Mouse (Mus musculus) NIH3T3 (cell line): Measurements from ENCODE around the gene Sun2.

ENCODE experiments used
- DNase-seq: peaks from one replicate; pipeline ENCODE4 v3.0.0-alpha.2; 2012; ENCODE audit warnings: low read depth

Sun2 gene

DNA sequence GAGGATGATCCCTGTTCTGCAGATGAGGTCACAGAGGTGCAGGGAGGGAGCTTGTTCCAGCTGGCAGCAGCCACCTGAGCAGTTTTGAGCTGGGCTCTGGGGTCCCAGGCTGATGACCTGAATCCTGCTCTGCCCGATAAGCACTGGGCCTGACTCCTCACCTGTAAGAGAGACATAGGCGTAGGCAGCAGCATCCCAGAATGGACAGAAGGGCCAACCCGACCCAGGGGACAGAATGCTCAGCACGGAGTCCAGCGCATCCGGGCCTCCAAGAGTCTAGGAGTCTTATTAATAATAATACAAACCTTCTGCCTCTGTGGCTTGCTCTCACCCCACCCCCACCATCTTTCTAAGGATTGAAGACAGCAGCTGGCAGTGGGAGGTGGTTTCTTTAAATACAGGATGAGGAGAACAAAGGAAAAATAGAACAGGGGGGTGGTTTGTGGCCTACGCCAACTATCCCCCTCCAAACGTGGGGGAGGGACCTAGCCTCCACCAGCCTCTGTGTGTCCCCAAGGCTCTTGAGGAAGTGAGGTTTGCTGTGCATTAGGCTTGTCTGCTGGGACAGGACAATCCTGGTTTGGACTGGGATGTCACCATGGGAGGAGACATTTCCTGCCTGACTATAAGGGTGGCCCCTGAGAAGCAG lies 13.8 kb upstream of the Sun2 start:
- no peak for DNase-seq

DNA sequence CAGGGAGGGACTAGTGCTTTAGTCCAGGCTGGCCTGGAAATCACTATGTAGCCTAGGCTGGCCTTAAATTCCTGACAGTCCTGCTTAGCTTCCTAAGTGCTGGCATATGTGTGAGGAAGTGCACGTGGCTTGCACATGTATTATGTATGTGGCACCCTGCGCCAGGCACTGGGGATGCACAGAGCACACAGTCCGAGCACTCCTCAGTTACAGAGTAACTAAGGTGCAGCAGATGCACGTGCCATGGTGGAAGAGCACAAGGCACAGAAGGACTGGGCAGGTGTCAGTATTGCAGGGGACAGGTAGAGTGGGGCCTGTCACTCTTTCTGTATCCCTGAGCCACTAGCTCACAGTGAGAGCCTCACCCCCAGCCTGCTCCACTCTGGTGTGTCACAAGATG lies 12.8 kb upstream of the Sun2 start:
- DNase-seq, result no peak

DNA sequence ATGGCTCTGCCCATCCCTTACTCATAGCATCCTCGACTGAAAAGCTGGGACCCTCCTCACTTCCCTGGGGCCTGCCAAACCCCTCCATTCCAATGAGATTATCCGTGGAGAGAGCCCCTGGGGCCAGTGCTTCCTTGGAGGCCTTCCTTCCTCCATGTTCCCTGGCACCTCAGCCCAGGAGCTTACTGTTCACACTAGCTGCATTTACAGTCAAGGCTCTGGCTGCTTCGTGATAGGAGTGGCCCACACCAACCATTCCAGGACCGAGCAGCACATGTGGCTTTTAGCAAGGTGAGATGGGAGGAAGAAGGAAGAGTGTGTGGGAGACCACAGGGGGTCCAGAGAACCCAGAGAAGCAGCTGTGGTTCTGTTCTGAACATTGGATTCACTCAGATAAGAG lies 11.5 kb upstream of the Sun2 start:
- no peak for DNase-seq

DNA sequence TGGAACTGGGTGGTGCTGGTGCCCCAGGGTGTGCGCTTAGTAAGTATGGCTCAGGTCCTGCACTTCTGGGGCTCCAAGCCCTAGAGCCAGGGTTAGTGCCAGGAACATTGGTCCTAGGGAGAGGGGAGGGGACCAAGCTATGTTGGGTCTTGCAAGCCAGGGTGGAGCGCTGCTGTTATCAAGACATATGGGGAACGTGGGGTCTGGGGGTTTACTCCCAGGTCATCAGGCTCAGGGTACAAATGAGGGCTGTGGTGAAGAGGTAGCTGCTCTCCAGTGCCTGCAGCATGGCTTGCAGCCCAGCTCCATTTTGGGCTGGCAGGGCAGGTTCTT lies 11.1 kb upstream of the Sun2 start:
- no peak for DNase-seq

DNA sequence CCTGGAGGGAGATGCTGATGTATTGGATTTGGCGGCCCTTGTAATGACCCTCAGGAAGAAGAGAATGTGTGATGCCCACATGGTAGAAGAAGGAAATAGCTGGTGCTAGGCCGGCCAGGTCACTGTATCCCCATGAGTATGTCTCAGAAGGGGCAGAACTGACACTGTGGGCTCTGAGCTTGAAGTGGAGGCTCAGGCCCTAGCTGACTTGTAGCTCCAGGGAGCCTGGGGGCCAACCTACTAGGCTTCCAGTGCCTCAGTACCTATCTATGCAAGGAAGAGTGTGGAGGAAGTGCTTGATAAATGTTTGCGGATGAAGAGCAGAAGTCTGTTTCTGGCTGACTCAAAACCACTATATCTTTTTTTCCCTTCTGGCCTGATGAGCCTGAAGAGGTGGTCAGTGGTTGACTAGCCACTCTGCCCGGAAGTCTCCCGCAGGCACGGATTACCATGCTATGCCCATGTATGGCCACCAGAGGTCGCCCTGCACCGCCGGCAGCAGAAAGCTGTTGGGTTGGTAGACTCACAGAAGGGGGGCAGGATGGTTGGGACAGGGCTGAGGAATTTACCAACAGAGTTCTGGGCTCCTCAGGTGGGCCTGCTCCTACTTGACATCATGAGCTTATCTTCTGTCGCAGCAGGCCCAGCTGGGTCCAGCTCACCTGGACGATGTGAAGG lies 10.5 kb upstream of the Sun2 start:
- DNase-seq, result peak; percentile 91

DNA sequence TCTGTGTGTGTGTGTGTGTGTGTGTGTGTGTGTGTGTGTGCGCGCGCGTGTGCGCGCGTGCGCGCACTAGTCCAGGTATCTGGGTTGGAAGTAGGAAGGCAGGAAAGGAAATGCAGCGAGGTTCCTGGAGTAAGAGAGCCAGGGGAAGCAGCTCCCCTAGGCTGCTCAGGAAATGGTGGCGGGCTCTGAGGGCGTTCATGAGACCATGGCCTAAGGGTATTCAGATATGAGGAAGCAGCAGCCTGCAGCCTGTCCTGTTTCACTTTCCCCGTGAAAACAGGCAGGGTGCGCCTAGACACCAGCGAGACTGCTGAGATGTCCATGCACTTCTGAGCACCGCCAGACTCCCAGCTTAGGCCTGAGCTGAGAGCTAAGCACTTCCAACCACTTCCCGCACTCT lies 9.4 kb upstream of the Sun2 start:
- DNase-seq, result no peak

DNA sequence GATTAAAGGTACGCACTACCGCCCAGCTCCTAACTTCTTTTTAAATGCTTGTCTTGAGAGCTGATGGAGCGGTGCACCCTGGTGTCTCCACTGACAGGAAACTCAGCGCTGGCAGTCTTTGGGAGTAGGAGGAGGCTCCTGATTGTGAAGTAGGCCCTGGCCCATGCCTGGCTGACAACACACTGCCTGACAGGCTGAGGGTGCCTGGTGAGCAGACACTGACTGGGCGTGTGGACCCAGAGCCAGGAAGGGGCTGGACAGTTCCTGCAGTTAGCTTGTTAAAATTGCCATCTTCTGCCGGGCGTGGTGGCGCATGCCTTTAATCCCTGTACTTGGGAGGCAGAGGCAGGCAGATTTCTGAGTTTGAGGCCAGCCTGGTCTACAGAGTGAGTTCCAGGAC lies 7.9 kb upstream of the Sun2 start:
- no peak for DNase-seq

DNA sequence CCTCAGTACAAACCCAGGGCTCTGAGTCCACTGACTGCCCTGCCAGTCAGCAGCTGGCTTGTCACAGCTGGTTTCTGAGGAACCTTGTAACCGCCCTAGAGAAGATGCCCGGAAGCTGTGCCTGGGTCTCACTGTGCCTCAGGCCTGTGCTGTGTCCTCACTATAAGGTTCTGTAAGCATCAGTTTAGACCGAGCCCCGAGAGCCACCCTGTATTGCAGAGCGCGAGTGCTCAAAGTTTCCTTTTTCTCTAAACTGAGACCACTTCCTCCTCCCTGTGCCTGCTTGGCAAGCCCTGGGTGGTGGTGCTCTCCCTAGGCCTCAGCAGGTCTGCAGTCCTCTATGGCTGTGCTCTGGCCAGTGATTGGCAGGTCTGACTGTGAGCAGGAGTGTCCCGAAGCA lies 6.8 kb upstream of the Sun2 start:
- no peak for DNase-seq

DNA sequence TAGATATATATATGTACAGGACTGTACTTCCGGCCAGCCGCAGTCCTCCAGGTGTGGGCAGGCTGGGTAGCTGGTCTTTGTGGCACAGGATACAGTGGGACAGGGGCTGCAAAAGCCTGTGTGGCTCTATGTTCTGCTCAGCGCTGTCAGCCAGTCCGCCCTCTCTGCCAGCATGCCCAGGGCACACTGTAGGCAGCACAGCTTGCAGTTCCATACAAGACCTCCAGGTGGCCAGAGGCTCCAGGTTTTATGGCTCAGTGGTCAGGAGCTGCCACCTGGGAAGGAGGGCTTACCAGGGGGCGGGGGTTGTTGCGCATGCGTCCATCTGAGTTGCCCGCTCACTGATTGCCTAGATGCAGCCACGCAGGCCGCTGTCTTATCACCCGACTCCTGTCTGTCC lies 5.7 kb upstream of the Sun2 start:
- DNase-seq, result peak; percentile 36

DNA sequence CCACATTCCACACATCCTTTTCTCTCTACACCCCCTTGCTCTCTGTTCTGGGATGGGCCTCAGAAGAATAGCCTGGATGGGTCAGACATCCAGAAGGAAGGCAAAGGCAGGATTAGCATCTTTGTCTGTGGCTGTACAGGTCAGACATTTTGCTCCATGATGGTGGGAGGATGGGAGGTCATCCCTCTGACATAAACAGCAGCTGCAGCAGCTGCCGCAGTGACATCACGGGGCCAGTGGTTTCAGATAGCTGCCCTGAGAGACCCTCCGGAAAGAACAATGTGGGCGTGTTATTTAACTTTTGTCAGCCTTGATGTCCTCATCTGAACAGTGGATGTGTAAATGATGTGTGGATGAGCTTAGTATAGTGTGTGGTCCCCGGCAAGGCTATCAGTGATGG lies 3.5 kb upstream of the Sun2 start:
- DNase-seq, result no peak

DNA sequence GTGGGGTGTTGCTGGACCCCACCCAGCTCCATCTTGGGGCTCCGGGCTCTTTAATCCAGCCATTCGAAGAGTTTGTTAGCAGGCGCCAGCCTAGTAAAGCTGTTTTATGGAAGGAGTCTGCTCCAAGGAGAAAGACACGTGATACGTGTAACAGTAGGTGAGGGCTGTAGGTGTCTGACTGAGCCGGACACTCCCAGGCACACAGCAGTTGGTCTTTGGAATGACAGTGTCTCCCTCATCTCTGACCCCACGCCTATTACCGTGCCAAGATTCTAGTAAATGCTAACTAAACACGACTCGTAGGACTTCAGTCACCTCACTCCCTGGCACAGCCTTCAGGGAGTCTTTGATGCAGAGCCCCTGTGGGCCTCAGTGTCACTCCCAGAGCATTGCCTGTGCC lies 3.0 kb upstream of the Sun2 start:
- DNase-seq, result no peak

DNA sequence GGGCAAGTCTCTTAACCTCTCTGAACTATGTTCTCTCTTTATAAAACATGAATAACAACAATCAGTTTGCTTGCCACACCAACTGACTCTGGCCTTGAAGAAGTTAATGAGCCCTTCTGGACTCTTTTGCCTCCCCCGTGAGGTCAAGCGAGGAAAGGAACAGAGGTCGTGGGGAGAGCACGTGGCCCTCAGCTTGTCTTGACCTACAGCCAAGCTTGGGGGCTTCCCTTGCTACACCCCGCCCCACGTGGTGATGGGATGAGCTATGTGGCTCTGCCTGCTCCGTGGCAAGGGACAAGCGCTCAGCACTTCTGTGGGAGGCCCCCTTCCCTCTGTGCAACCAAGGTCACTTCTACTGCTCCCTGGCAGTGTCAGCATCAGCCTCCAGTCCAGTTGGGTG lies 2.4 kb upstream of the Sun2 start:
- no peak for DNase-seq

DNA sequence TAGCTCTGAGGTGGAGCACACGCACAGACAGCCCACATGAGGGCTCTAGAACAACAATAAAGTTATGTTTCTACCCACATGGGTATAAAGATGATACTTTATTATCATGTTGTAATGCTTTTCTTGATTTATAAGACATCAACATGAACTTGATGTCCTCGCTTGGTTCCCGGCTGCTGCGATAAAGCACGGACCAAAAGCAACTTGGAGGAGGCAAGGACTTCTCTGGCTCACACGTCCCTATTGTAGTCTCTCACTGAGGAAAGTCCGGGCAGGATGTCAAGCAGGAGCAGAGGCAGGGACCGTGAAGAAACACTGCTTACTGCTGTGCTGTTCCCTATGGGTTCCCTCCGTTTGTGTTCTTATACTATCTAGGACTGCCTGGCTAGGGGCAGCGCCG lies 1.7 kb upstream of the Sun2 start:
- DNase-seq, result no peak

DNA sequence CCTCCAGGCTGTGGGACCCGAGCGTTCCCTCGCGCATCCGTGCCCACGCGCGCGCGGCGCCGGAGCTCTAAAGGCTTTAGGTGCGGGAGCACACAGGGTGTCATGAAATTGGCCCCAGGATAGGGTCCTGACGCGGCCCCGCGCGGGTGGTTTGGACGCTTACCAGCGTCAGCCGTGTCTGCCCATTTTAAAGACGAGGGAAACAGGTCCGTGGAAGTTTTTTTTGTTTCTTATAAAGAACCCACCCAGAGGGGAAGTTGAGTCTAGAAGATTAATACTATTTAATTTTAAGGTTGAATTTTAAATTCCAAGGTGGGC lies 329 bp upstream of the Sun2 start:
- DNase-seq, result no peak

DNA sequence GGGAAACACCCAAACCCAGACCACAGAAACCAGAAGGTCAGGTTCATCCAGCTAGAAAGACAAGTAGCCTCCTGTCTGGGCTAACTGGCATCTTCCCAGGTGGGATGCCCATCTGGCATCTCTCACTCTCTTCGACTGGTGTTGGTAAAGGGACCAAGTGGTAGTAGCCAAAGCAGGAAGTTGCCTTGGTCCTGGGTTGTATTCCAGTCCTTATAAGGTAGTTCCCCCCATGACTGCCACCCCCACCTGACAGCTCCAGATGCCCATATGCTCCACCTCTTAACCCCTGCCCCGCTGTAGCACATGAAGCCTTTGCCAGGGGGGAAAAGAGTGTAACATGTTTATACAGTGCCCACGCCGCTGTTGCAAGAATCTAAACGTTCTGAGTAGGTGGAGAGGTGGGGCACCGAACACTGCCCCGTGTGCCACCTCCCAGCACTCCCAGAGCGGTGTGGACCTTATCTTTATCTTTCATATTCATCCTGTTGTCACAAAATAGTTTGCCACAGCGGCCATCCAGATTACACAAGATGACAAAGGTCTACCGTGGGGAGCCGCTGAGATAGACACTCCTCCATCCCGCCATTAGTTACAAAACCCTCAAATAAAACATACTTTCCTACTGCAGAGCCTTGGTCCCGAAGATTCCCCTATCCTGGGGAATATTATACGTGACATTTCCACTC lies 1.0 kb downstream of the Sun2 start:
- peak; percentile 56 for DNase-seq

DNA sequence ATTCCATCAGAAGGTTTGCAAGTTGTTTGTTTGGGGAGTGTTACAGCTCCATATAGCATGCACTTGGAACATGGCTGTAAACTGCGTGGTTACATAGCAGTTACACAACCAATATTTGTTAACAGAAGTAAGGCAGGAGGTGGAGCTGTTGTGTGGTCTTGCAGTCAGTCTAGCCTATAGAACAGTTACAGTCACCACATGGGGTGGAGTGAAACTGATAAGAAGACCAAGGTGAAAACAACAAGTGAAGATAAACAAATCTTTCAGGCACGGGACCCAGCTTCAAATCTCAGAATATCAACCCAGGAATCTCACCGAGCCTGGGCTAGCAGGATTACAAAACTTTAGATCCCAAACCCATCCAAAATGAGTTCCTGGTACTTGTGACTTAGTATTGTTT lies 1.6 kb downstream of the Sun2 start:
- DNase-seq, result peak; percentile 31

DNA sequence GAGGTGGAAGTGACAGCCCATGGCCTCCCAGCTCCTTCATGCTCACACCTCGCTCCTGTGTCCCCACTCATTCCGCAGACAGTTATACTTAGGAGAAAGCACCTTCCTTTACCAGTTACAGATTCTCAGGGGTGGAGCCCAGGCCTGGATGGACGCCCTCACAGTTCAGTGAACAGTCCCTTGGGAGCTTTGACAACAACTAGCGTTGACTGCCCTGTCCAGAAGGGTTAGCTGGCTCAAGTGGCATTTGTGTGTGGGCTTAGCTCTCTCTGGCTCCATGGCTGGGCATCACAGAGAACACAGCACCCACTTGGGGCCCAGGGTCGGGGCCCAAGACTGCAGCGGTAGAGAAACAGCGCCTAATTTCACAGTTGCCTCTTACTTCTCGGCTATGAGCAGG lies 8.0 kb downstream of the Sun2 start:
- no peak for DNase-seq

DNA sequence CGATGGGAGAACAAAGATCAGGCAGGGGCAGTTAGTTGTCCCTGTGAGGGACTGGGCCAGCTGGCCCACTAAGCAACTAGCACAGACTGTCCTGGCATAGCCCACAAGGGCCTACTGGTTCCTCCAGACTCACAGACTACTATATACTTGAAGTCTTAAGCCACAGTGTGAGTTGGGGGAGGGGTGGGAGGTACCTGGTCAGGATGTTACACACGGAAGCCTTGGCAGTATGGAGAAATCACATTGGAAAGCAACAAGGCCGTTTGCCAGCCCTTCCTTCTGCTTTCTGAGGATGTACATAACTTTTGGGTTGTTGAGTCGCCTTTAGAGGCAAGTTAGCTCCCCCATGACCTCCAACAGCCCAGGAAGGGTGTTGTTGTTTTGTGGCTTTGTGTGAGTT lies 8.7 kb downstream of the Sun2 start:
- DNase-seq, result no peak

DNA sequence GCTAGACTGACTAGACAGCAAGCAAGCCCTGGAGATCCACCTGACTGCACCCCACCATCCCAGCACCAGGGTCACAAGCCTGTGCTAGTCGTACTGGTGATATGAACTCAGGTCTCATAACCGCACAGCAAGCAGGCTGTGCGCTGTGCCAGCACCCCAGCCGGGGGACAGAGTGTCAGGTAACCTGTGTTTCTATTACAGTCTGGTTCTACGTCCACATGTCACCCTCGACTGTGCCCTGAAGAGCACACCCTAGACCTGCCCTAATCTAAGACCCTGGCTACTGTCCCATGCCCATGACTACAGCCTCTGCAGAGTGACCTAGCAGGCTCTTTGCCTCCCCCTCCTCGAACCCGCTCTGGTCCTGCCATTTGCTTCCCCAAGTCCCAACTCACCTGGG lies 9.1 kb downstream of the Sun2 start:
- DNase-seq, result no peak

DNA sequence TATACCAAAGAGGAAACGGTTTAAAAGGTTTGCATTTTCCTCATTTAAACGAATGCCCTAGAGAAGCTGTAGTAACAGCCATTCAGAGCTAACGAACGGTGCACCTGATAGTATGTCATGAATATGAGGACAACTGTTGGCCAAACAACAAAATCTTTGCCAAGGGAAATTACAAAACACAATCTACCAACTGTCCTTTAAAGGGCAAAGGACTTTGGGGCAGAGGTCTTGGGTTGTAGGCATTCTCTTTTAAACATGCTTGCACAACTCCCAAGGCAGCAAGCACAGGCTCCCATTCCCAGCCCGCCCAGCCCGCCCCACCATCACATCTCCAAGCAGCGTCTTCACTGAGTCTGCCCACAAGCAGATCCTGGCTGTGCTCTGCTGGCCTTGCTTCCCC lies 10.8 kb downstream of the Sun2 start:
- DNase-seq, result no peak

DNA sequence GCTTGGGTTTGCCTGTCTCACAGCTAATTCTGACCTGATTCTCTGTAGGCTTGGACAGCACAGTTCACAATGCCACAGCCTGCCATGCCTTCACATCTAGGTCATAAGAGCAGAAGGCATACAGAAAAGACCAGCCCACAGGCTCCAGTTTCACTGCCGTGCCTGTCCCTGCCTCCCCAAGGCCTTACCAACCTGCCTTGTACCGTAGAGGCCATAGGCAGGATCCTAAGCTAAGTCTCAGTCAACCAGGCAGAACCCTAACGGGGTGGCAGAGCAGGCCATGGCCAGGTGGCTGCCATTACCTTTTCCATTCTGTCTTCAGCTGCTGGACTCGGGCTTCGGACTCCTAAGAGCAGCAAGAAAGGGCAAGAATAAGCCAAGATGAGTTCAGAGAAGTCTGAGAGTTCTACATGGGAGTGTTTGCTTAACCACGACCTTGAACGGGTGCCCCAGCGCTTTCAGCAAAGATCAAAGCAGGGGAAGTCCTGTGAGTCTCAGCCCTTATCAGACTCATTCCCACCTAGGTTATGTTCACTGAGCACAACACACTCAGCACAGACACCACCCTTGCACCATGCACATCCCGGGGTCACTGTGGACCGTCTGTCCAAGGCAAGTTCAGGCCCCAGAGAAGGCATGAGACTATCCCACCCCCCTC lies 13.5 kb downstream of the Sun2 start:
- no peak for DNase-seq

DNA sequence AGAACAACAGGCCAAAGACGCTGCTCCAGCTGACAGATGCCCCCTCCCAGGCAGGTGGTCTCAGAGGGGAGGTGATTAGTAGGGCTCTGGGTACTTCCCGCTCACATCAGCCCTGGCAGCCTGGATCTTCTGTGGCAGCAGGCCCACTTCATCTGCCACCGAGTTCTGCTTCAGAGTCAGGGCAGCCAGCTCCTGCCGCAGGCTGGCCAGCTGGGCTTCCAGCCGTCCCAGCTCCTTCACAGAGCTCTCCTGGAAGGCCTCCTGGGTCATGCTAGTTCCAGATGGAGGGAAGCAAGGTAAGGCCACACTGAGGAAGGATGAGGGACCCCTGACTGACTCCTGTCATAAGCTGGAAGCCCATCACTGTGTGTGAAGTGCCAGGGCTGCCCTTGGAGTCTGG lies 14.0 kb downstream of the Sun2 start:
- no peak for DNase-seq

DNA sequence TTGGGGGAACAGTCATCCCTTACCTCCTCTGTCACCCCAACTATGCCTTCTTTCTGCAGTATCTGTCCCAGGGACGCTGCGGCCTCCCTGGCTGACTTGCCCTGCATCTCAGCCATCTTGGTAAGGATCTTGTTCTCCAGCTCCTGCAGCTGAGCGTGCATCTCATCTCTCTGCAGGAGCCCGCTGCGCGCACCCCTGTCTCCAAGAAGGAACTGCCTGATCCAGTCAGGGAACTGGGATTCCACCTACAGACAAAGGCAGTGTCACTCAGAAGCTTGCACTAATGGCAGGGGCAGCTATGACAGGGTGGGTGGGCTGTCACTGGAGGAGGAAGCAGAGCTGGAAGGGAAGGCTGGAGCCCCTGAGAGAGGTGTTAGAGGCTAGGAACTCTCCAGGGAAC lies 14.5 kb downstream of the Sun2 start:
- DNase-seq, result no peak
